Mouse (Mus musculus) stomach, embryonic 14.5 days (tissue): ENCODE data around the gene Srp14. TPM values are rescaled to one million over a fixed set of nuclear protein-coding genes. Genes with fewer than 3 reads are reported as not detected.

Source experiments
- ATAC-seq: fragments of 200-750 bp; cut with Nextera tagmentation; 2 replicates; pipeline ENCODE4 v1.8.0; 2017; ENCODE audit warnings: low read depth, moderate TSS enrichment; ENCODE audit not compliant: insufficient number of reproducible peaks, insufficient read depth, low FRiP score
- H3K27ac ChIP-seq: fragments of 300-500 bp; sonication (generic); 2 replicates; pipeline ENCODE4 v1.5.1; 2014; ENCODE audit warnings: mild to moderate bottlenecking, low read length, moderate library complexity, mixed read lengths
- H3K27me3 ChIP-seq: fragments of 300-500 bp; sonication (generic); 2 replicates; pipeline ENCODE4 v1.6.1; 2014; ENCODE audit warnings: low read length, control low read depth, mixed read lengths; ENCODE audit not compliant: control insufficient read depth, insufficient read depth
- H3K36me3 ChIP-seq: fragments of 300-500 bp; sonication (generic); 2 replicates; pipeline ENCODE4 v1.6.1; 2014; ENCODE audit warnings: mild to moderate bottlenecking, control low read depth, low read length, moderate library complexity, mixed read lengths; ENCODE audit not compliant: control insufficient read depth, insufficient read depth
- H3K4me1 ChIP-seq: fragments of 300-500 bp; sonication (generic); 2 replicates; pipeline ENCODE4 v1.6.1; 2014; ENCODE audit warnings: low read length, control low read depth, mixed read lengths; ENCODE audit not compliant: control insufficient read depth, insufficient read depth
- H3K4me2 ChIP-seq: fragments of 300-500 bp; sonication (generic); replicated peaks from 2 replicates; pipeline ENCODE4 v1.6.1; 2014; ENCODE audit warnings: low read depth, low read length, control low read depth
- H3K4me3 ChIP-seq: fragments of 300-500 bp; sonication (generic); 2 replicates; pipeline ENCODE4 v1.5.1; 2014; ENCODE audit warnings: low read depth, low read length, control low read depth
- H3K9ac ChIP-seq: fragments of 300-500 bp; sonication (generic); replicated peaks from 2 replicates; pipeline ENCODE4 v1.6.1; 2014; ENCODE audit warnings: low read depth, mild to moderate bottlenecking, control low read depth, low read length, moderate library complexity, mixed read lengths
- H3K9me3 ChIP-seq: fragments of 300-500 bp; sonication (generic); 2 replicates; pipeline ENCODE4 v1.6.1; 2016; ENCODE audit warnings: low read depth, low read length, control low read depth; ENCODE audit not compliant: control insufficient read depth
- WGBS: fragments of 180-500 bp; shearing (Covaris S2); extraction: QIAGEN DNeasy Blood & Tissue Kit; methylation state at CpG from one replicate; pipeline ENCODE4 v1.1.7; 2014; 5-methylcytosine and 5-hydroxymethylcytosine counted together
- polyA plus RNA-seq: library from polyadenylated mRNA; unstranded; fragments of >200 nt; fragmentation: Nextera tagmentation; extraction: Ambion mirVana; gene quantifications from 2 replicates; pipeline ENCODE4 v1.2.1, GENCODE M21; 2014

Gene Srp14
- polyA plus RNA-seq, 1 experiment from 2014 or later = 226 TPM

- H3K4me1 ChIP-seq = peaks cover 12% of the 10 kb centered on the region
- no peaks in the 10 kb centered on the region for H3K27me3 ChIP-seq
- no peak overlapping the region for H3K4me3 ChIP-seq
- no peaks in the 10 kb centered on the region for H3K9me3 ChIP-seq
- no peaks in the 10 kb centered on the region for H3K36me3 ChIP-seq
- no peak overlapping the region for H3K9ac ChIP-seq
- no peak overlapping the region for H3K27ac ChIP-seq
- WGBS = 78% methylated on average over 5 of the region's 5 CpGs
- ATAC-seq = no peak
- no peak overlapping the region for H3K4me2 ChIP-seq
Observed at GRCm38 (mm10) chr2:118497890-118498289, 18.4 kb upstream of the Srp14 start.

- WGBS = 62% methylated on average over 9 of the region's 9 CpGs
- Histone ChIP-seq H3K4me1 (peaks cover 14% of the 10 kb centered on the region), H3K9ac (no peak overlapping the region), H3K9me3 (no peaks in the 10 kb centered on the region), H3K4me2 (no peak overlapping the region), H3K36me3 (no peaks in the 10 kb centered on the region), H3K27me3 (no peaks in the 10 kb centered on the region), H3K27ac (no peak overlapping the region), H3K4me3 (no peak overlapping the region)
- no peak for ATAC-seq
Observed at GRCm38 (mm10) chr2:118495024-118495423, 15.5 kb upstream of the Srp14 start.

- no peaks in the 10 kb centered on the region for H3K27me3 ChIP-seq
- H3K36me3 ChIP-seq = no peaks in the 10 kb centered on the region
- 78% methylated on average over 4 of the region's 4 CpGs for WGBS
- H3K4me1 ChIP-seq = peaks cover 7% of the 10 kb centered on the region; the same call in 1 of the 2 replicates
- no peak for ATAC-seq
- H3K9ac ChIP-seq = no peak overlapping the region
- no peak overlapping the region for H3K4me3 ChIP-seq
- no peak overlapping the region for H3K27ac ChIP-seq
- no peak overlapping the region for H3K4me2 ChIP-seq
- H3K9me3 ChIP-seq = no peaks in the 10 kb centered on the region
Observed at GRCm38 (mm10) chr2:118491741-118492395, 12.4 kb upstream of the Srp14 start.

- Histone ChIP-seq H3K9ac (no peak overlapping the region), H3K9me3 (no peaks in the 10 kb centered on the region), H3K27me3 (no peaks in the 10 kb centered on the region), H3K4me2 (no peak overlapping the region), H3K27ac (no peak overlapping the region; the same call in 1 of the 2 replicates), H3K4me1 (peaks cover 7% of the 10 kb centered on the region; the same call in 1 of the 2 replicates), H3K4me3 (no peak overlapping the region), H3K36me3 (no peaks in the 10 kb centered on the region)
- no peak for ATAC-seq
- 31% methylated on average over 5 of the region's 5 CpGs for WGBS
Observed at GRCm38 (mm10) chr2:118491281-118491731, 11.8 kb upstream of the Srp14 start.

- WGBS = 29% methylated on average over 12 of the region's 12 CpGs
- Histone ChIP-seq H3K4me2 (no peak overlapping the region), H3K4me1 (peaks cover 7% of the 10 kb centered on the region; the same call in 1 of the 2 replicates), H3K27ac (peak overlapping the region; percentile 53; the same call in 1 of the 2 replicates), H3K36me3 (no peaks in the 10 kb centered on the region), H3K4me3 (no peak overlapping the region), H3K9ac (no peak overlapping the region), H3K27me3 (no peaks in the 10 kb centered on the region), H3K9me3 (no peaks in the 10 kb centered on the region)
- peak; percentile 39; the same call in 1 of the 2 replicates for ATAC-seq
Observed at GRCm38 (mm10) chr2:118490241-118491091, 11.0 kb upstream of the Srp14 start.

- Histone ChIP-seq H3K36me3 (no peaks in the 10 kb centered on the region), H3K9me3 (no peaks in the 10 kb centered on the region), H3K4me3 (no peak overlapping the region), H3K4me1 (peaks cover 7% of the 10 kb centered on the region; the same call in 1 of the 2 replicates), H3K27me3 (no peaks in the 10 kb centered on the region), H3K4me2 (no peak overlapping the region), H3K27ac (no peak overlapping the region), H3K9ac (no peak overlapping the region)
- ATAC-seq = no peak
- WGBS = 75% methylated on average over 3 of the region's 3 CpGs
Observed at GRCm38 (mm10) chr2:118487806-118488205, 8.3 kb upstream of the Srp14 start.

- H3K9me3 ChIP-seq = no peaks in the 10 kb centered on the region
- no peak overlapping the region for H3K27ac ChIP-seq
- WGBS = 21% methylated on average over 12 of the region's 12 CpGs
- H3K4me3 ChIP-seq = no peak overlapping the region
- H3K36me3 ChIP-seq = no peaks in the 10 kb centered on the region
- 0 out of 2 replicates have a peak, but pooled peaks have one; percentile 26 for ATAC-seq
- peaks cover 7% of the 10 kb centered on the region; the same call in 1 of the 2 replicates for H3K4me1 ChIP-seq
- no peak overlapping the region for H3K9ac ChIP-seq
- H3K4me2 ChIP-seq = no peak overlapping the region
- no peaks in the 10 kb centered on the region for H3K27me3 ChIP-seq
Observed at GRCm38 (mm10) chr2:118486933-118487332, 7.4 kb upstream of the Srp14 start.

GRCm38 (mm10) chr2:118485415-118485814 lies 5.9 kb upstream of the Srp14 start:
- Histone ChIP-seq H3K36me3 (no peaks in the 10 kb centered on the region), H3K9me3 (no peaks in the 10 kb centered on the region), H3K27me3 (no peaks in the 10 kb centered on the region), H3K4me2 (no peak overlapping the region), H3K27ac (no peak overlapping the region), H3K4me1 (peaks cover 5% of the 10 kb centered on the region; the same call in 1 of the 2 replicates), H3K9ac (no peak overlapping the region), H3K4me3 (no peak overlapping the region)
- no peak for ATAC-seq
- WGBS = 75% methylated on average over 3 of the region's 3 CpGs
